Mouse (Mus musculus) forebrain, embryonic 13.5 days (tissue): ENCODE results near the gene AI597479. TPM values are rescaled to one million over a fixed set of nuclear protein-coding genes. Genes with fewer than 3 reads are reported as not detected.
A peak's percentile ranks its signal among the peaks of the same experiment; 100 is the strongest.

Experiments
- ATAC-seq: fragments of 200-750 bp; cut with Nextera tagmentation; 2 replicates; pipeline ENCODE4 v1.8.0; 2017
- H3K27ac ChIP-seq: fragments of 300-500 bp; sonication (generic); 2 replicates; pipeline ENCODE4 v1.5.1; 2015; ENCODE audit warnings: inconsistent platforms, mild to moderate bottlenecking, moderate library complexity
- H3K27me3 ChIP-seq: fragments of 300-500 bp; sonication (generic); 2 replicates; pipeline ENCODE4 v1.6.1; 2015; ENCODE audit warnings: mild to moderate bottlenecking, inconsistent platforms
- H3K36me3 ChIP-seq: fragments of 300-500 bp; sonication (generic); 2 replicates; pipeline ENCODE4 v1.6.1; 2015; ENCODE audit warnings: mild to moderate bottlenecking, inconsistent platforms; ENCODE audit not compliant: poor library complexity, severe bottlenecking
- H3K4me1 ChIP-seq: fragments of 300-500 bp; sonication (generic); 2 replicates; pipeline ENCODE4 v1.6.1; 2015; ENCODE audit warnings: inconsistent platforms
- H3K4me2 ChIP-seq: fragments of 300-500 bp; sonication (generic); 2 replicates; pipeline ENCODE4 v1.6.1; 2015; ENCODE audit warnings: inconsistent platforms, mild to moderate bottlenecking, moderate library complexity
- H3K4me3 ChIP-seq: fragments of 300-500 bp; sonication (generic); 2 replicates; pipeline ENCODE4 v1.5.1; 2015; ENCODE audit warnings: mild to moderate bottlenecking, inconsistent platforms
- H3K9ac ChIP-seq: fragments of 300-500 bp; sonication (generic); 2 replicates; pipeline ENCODE4 v1.6.1; 2015; ENCODE audit warnings: mild to moderate bottlenecking, inconsistent platforms
- H3K9me3 ChIP-seq: fragments of 300-500 bp; sonication (generic); replicated peaks from 2 replicates; pipeline ENCODE4 v1.6.1; 2016; ENCODE audit warnings: inconsistent platforms
- WGBS: fragments of 180-500 bp; shearing (Covaris S2); methylation state at CpG from one replicate; pipeline ENCODE4 v1.1.7; 2015; 5-methylcytosine and 5-hydroxymethylcytosine counted together
- polyA plus RNA-seq: library from polyadenylated mRNA; unstranded; fragments of >200 nt; fragmentation: Nextera tagmentation; extraction: Ambion mirVana; gene quantifications from 2 replicates; pipeline ENCODE4 v1.2.1, GENCODE M21; 2015

Gene AI597479
- polyA plus RNA-seq, 1 experiment from 2014 or later = 41.0 TPM

- Histone ChIP-seq H3K27me3 (no peaks in the 10 kb centered on the region), H3K4me1 (peaks cover 24% of the 10 kb centered on the region), H3K4me2 (peak overlapping the region; percentile 82), H3K9me3 (no peaks in the 10 kb centered on the region), H3K9ac (peak overlapping the region; percentile 91), H3K4me3 (peak overlapping the region; percentile 76), H3K27ac (peak overlapping the region; percentile 72; the same call in 1 of the 2 replicates), H3K36me3 (no peaks in the 10 kb centered on the region)
- 44% methylated on average over 13 of the region's 13 CpGs for WGBS
- ATAC-seq = peak; percentile 25
Observed at GRCm38 (mm10) chr1:43091306-43092055, 7.0 kb upstream of the AI597479 start.

GRCm38 (mm10) chr1:43092056-43093015 lies 6.2 kb upstream of the AI597479 start:
- Histone ChIP-seq H3K27me3 (no peaks in the 10 kb centered on the region), H3K4me3 (peak overlapping the region; percentile 76), H3K27ac (peak overlapping the region; percentile 72), H3K4me1 (peaks cover 30% of the 10 kb centered on the region), H3K36me3 (no peaks in the 10 kb centered on the region), H3K4me2 (peak overlapping the region; percentile 82), H3K9ac (peak overlapping the region; percentile 91), H3K9me3 (no peaks in the 10 kb centered on the region)
- WGBS = under 1% methylated on average over 93 of the region's 102 CpGs
- peak; percentile 89 for ATAC-seq

DNA sequence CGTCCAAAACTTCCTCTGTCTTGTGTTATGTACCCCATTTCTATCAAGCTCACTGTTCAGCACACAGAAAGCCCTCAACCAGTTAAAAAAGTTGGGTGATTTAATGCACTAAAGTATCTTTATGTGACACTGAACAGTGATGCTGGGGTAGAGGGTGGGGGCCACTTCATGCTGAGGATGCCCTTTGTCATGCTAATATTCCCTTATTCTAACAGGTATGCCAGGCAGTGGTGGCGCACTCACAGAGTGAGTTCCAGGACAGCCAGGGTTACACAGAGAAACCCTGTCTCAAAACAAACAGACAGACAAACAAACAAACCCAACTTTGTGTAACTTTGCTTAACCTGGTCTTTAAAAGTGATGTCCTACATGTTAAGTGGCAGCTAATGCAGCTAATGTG lies 4.3 kb upstream of the AI597479 start:
- no peaks in the 10 kb centered on the region for H3K9me3 ChIP-seq
- H3K27me3 ChIP-seq = no peaks in the 10 kb centered on the region
- no peak overlapping the region for H3K4me3 ChIP-seq
- no peak overlapping the region for H3K4me2 ChIP-seq
- no peak overlapping the region for H3K9ac ChIP-seq
- WGBS = 77% methylated on average over 2 of the region's 2 CpGs
- no peak for ATAC-seq
- H3K27ac ChIP-seq = no peak overlapping the region
- H3K36me3 ChIP-seq = no peaks in the 10 kb centered on the region
- H3K4me1 ChIP-seq = peaks cover 32% of the 10 kb centered on the region

DNA sequence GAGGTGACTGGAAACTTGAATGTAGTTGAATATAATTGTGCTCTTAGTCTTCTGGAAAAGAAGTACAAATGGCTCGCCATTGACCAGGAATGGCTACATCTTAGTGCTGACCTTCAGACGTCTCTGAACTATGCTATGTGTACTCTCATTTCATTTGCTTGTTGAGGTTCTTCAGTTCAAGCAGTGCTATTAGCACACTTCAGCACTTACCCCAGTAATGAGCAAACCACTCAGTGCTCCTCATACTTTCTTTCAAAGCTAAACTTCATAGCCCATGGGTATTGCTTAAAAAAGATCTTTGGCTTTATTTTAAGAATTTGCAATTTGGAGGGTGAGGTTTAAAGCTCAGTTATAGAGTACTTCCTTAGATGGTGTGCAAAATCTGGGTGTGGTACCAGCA lies 10.2 kb downstream of the AI597479 start:
- peaks cover 68% of the 10 kb centered on the region for H3K36me3 ChIP-seq
- no peak for ATAC-seq

GRCm38 (mm10) chr1:43110556-43110955 lies 12.0 kb downstream of the AI597479 start:
- no peak for ATAC-seq
- no peak overlapping the region for H3K9ac ChIP-seq
- H3K9me3 ChIP-seq = no peaks in the 10 kb centered on the region
- H3K4me2 ChIP-seq = no peak overlapping the region
- H3K4me1 ChIP-seq = no peaks in the 10 kb centered on the region
- peaks cover 72% of the 10 kb centered on the region for H3K36me3 ChIP-seq
- no peaks in the 10 kb centered on the region for H3K27me3 ChIP-seq
- H3K4me3 ChIP-seq = no peak overlapping the region
- no peak overlapping the region for H3K27ac ChIP-seq
- 54% methylated on average over 4 of the region's 4 CpGs for WGBS

More for the DNA sequence above, 10.2 kb downstream of the AI597479 start:
- no peak overlapping the region for H3K4me2 ChIP-seq
- H3K27me3 ChIP-seq = no peaks in the 10 kb centered on the region
- H3K4me1 ChIP-seq = no peaks in the 10 kb centered on the region
- no peaks in the 10 kb centered on the region for H3K9me3 ChIP-seq
- no peak overlapping the region for H3K27ac ChIP-seq
- 90% methylated on average over 2 of the region's 2 CpGs for WGBS
- no peak overlapping the region for H3K9ac ChIP-seq
- H3K4me3 ChIP-seq = no peak overlapping the region

DNA sequence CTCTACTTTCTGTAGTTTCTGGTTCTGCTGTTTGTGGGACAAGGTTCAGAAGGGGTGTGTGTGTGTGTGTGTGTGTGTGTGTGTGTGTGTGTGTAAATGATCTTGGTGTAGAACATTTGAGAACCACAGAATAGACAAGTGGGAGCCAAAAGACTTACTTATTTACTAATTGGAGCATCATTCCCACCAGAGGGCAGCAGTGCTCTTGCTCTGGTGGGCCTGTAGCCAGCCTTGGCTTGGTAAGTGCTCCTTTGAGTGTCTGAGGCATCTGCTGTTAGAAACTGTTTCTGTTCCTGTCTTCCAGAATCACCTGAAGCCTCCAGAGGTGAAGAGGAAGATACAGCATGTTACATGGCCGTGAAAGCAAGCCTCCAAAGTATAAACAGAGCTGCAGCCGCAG lies 14.4 kb downstream of the AI597479 start:
- no peak overlapping the region for H3K4me3 ChIP-seq
- H3K9ac ChIP-seq = no peak overlapping the region
- 94% methylated on average over 2 of the region's 2 CpGs for WGBS
- peaks cover 71% of the 10 kb centered on the region for H3K36me3 ChIP-seq
- no peak overlapping the region for H3K27ac ChIP-seq
- H3K4me2 ChIP-seq = no peak overlapping the region
- H3K4me1 ChIP-seq = no peaks in the 10 kb centered on the region
- 0 out of 2 replicates have a peak, but pooled peaks have one; percentile 38 for ATAC-seq
- no peaks in the 10 kb centered on the region for H3K9me3 ChIP-seq
- H3K27me3 ChIP-seq = no peaks in the 10 kb centered on the region

DNA sequence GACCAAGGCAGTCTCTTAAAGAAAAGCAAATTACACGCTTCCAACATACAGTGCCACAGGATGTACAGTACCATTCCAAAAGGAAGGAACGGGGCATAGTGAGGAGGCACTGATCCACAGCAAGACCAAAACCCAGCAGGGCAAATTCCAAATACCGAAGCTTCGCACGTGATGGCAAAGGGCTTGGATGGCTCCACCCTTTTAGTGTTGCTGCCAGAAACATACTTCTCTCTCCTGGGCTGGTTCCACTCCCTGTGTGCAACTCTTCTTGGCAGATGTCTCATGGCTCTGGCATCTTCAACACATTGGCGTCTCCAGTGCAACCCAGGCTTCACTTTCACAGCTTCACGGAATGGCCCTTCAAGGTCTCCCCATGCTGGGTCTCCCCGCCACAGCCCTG lies 18.9 kb downstream of the AI597479 start:
- no peak for ATAC-seq
- Histone ChIP-seq H3K4me3 (no peak overlapping the region), H3K9ac (no peak overlapping the region), H3K4me2 (no peak overlapping the region), H3K27ac (no peak overlapping the region), H3K9me3 (no peaks in the 10 kb centered on the region), H3K4me1 (no peaks in the 10 kb centered on the region), H3K36me3 (peaks cover 57% of the 10 kb centered on the region), H3K27me3 (no peaks in the 10 kb centered on the region)
- 97% methylated on average over 8 of the region's 8 CpGs for WGBS

DNA sequence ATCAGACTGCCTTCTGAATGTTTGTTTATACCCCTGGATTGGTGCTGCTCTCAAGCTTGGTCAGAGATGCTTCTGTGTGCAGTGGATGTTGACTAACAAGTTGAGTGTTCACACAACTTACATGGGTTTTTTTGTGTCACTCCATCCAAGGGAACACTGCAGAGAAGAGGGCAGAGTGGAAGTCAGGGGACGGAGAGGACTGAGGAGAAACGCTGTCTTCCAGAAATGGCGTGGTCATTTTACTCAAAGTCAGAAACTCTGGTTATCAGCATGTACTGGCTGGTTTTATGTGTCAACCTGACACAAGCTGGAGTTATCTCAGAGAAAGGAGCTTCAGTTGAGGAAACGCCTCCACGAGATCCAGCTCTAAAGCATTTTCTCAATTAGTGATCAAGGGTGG lies 22.4 kb downstream of the AI597479 start:
- Histone ChIP-seq H3K4me1 (no peaks in the 10 kb centered on the region), H3K36me3 (peaks cover 31% of the 10 kb centered on the region), H3K4me3 (no peak overlapping the region), H3K27ac (no peak overlapping the region), H3K27me3 (no peaks in the 10 kb centered on the region), H3K9ac (no peak overlapping the region), H3K4me2 (no peak overlapping the region), H3K9me3 (no peaks in the 10 kb centered on the region)
- no peak for ATAC-seq
- WGBS = 97% methylated on average over 5 of the region's 5 CpGs

GRCm38 (mm10) chr1:43122616-43123015 lies 24.1 kb downstream of the AI597479 start:
- no peak for ATAC-seq
- WGBS = 87% methylated on average over 2 of the region's 2 CpGs

DNA sequence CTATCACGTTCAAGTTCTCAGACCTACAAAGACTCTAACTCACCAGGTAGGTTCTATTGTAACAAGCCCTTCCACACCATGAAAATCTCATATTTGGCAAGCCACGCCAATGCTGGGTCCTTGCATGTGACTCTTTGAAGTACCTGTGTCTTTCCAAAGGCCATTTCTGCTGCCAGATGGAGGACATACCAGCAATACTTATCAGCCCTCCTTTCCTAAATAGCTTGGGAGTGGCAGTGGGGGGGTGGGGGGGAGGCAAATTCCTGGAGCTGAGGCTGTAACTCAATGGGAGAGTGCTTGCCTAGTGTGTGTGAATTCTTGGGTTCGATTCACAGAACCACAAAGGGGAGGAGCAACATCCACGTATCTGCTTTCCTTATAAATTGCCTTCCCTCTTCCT lies 26.2 kb downstream of the AI597479 start:
- H3K9ac ChIP-seq = no peak overlapping the region
- H3K9me3 ChIP-seq = no peaks in the 10 kb centered on the region
- H3K4me2 ChIP-seq = no peak overlapping the region
- WGBS = 84% methylated on average over 4 of the region's 4 CpGs
- no peaks in the 10 kb centered on the region for H3K4me1 ChIP-seq
- no peak overlapping the region for H3K27ac ChIP-seq
- ATAC-seq = no peak
- no peak overlapping the region for H3K4me3 ChIP-seq
- no peaks in the 10 kb centered on the region for H3K27me3 ChIP-seq
- H3K36me3 ChIP-seq = peaks cover 3% of the 10 kb centered on the region; the same call in 1 of the 2 replicates

More at GRCm38 (mm10) chr1:43122616-43123015, 24.1 kb downstream of the AI597479 start:
- H3K9me3 ChIP-seq = no peaks in the 10 kb centered on the region
- H3K36me3 ChIP-seq = peaks cover 15% of the 10 kb centered on the region
- no peak overlapping the region for H3K9ac ChIP-seq
- no peaks in the 10 kb centered on the region for H3K27me3 ChIP-seq
- H3K4me1 ChIP-seq = no peaks in the 10 kb centered on the region
- no peak overlapping the region for H3K4me3 ChIP-seq
- no peak overlapping the region for H3K4me2 ChIP-seq
- H3K27ac ChIP-seq = no peak overlapping the region

GRCm38 (mm10) chr1:43127196-43127595 lies 28.7 kb downstream of the AI597479 start:
- Histone ChIP-seq H3K27me3 (no peaks in the 10 kb centered on the region), H3K36me3 (no peaks in the 10 kb centered on the region), H3K27ac (no peak overlapping the region), H3K4me2 (no peak overlapping the region), H3K4me3 (no peak overlapping the region), H3K9ac (no peak overlapping the region), H3K9me3 (no peaks in the 10 kb centered on the region), H3K4me1 (no peaks in the 10 kb centered on the region)
- ATAC-seq = no peak
